ENCODE assay signal across 37 mouse cellular contexts in genomic region chr6:121517726-121518125, GRCm38 (mm10). TPM values are rescaled to one million over a fixed set of nuclear protein-coding genes. Genes with fewer than 3 reads are reported as not detected.
"Had no signal": no experiment of that assay in that cellular context is flagged by ENCODE, and none has a peak within 500 bp of the region (broad histone marks: within the 10 kb centered on the region; RNA-seq: fewer than 3 reads in every experiment).

No protein-coding gene starts in this region.

- H3K27ac ChIP-seq: limb, embryonic 10.5 days; limb, embryonic 12.5 days; limb, embryonic 13.5 days; limb, embryonic 15.5 days; liver, embryonic 12.5 days; liver, embryonic 13.5 days; liver, embryonic 14.5 days; liver, embryonic 15.5 days; lung, embryonic 15.5 days; macrophage; midbrain, embryonic 10.5 days; midbrain, embryonic 12.5 days; midbrain, embryonic 13.5 days; midbrain, embryonic 15.5 days had no signal

- H3K9me3 ChIP-seq: limb, embryonic 10.5 days; limb, embryonic 12.5 days; limb, embryonic 13.5 days; limb, embryonic 15.5 days; liver, embryonic 12.5 days; liver, embryonic 13.5 days; liver, embryonic 15.5 days; lung, embryonic 15.5 days; megakaryocyte, embryonic 14.5 days; midbrain, embryonic 10.5 days; midbrain, embryonic 12.5 days; midbrain, embryonic 13.5 days; midbrain, embryonic 15.5 days had no signal

- H3K9ac ChIP-seq: limb, embryonic 12.5 days; limb, embryonic 13.5 days; limb, embryonic 15.5 days; liver, embryonic 12.5 days; liver, embryonic 13.5 days; liver, embryonic 14.5 days; liver, embryonic 15.5 days; liver, postnatal 0 days; lung, embryonic 14.5 days; lung, embryonic 15.5 days; midbrain, embryonic 12.5 days; midbrain, embryonic 13.5 days; midbrain, embryonic 15.5 days had no signal

- H3K36me3 ChIP-seq: limb, embryonic 10.5 days; limb, embryonic 12.5 days; limb, embryonic 13.5 days; limb, embryonic 15.5 days; liver, embryonic 12.5 days; liver, embryonic 13.5 days; liver, embryonic 15.5 days; lung, embryonic 15.5 days; midbrain, embryonic 10.5 days; midbrain, embryonic 12.5 days; midbrain, embryonic 13.5 days; midbrain, embryonic 15.5 days had no signal

- DNase-seq: left cerebral cortex, postnatal 4 days; liver; liver, embryonic 13.5 days; liver, postnatal 0 days; lung, adult 18-20 months; lung, adult 2 months; lung, embryonic 14.5 days; lung, postnatal 10 days; lung, postnatal 14 days; lung, postnatal 36 days; midbrain, embryonic 14.5 days had no signal

- ATAC-seq: liver, embryonic 12.5 days; liver, postnatal 0 days; lung, postnatal 0 days; midbrain, embryonic 13.5 days; midbrain, embryonic 15.5 days; midbrain, embryonic 16.5 days had no signal

- H3K27me3 ChIP-seq: limb, embryonic 12.5 days; limb, embryonic 13.5 days; limb, embryonic 15.5 days; liver, embryonic 12.5 days; liver, embryonic 13.5 days; liver, embryonic 15.5 days; lung, embryonic 15.5 days; megakaryocyte, embryonic 14.5 days; midbrain, embryonic 12.5 days; midbrain, embryonic 13.5 days; midbrain, embryonic 15.5 days had no signal

- H3K4me1 ChIP-seq: limb, embryonic 10.5 days; limb, embryonic 12.5 days; limb, embryonic 13.5 days; limb, embryonic 15.5 days; liver, embryonic 12.5 days; liver, embryonic 13.5 days; liver, embryonic 15.5 days; lung, embryonic 15.5 days; megakaryocyte, embryonic 14.5 days; midbrain, embryonic 10.5 days; midbrain, embryonic 12.5 days; midbrain, embryonic 13.5 days; midbrain, embryonic 15.5 days had no signal

- H3K4me2 ChIP-seq: limb, embryonic 12.5 days; limb, embryonic 13.5 days; limb, embryonic 15.5 days; liver, embryonic 11.5 days; liver, embryonic 12.5 days; liver, embryonic 13.5 days; liver, embryonic 15.5 days; lung, embryonic 14.5 days; lung, embryonic 15.5 days; midbrain, embryonic 11.5 days; midbrain, embryonic 12.5 days; midbrain, embryonic 13.5 days; midbrain, embryonic 15.5 days had no signal

- H3K4me3 ChIP-seq: limb, embryonic 10.5 days; limb, embryonic 12.5 days; limb, embryonic 13.5 days; limb, embryonic 15.5 days; liver, embryonic 12.5 days; liver, embryonic 13.5 days; liver, embryonic 15.5 days; lung, embryonic 15.5 days; megakaryocyte, embryonic 14.5 days; midbrain, embryonic 10.5 days; midbrain, embryonic 12.5 days; midbrain, embryonic 13.5 days; midbrain, embryonic 15.5 days; myocyte had no signal

RNA-seq across cellular contexts. Expression of gene Iqsec3, which starts 44.2 kb away (rescaled TPM):
- total RNA-seq: liver, adult 2 months; megakaryocyte progenitor cell, adult 5-6 weeks; megakaryocyte, adult 5-6 weeks; megakaryocyte-erythroid progenitor cell, adult 5-6 weeks; monocyte, adult 5-6 weeks had no signal
- polyA plus RNA-seq: liver, adult 2 months; liver, embryonic 12.5 days; liver, embryonic 13.5 days; liver, embryonic 15.5 days; liver, embryonic 16.5 days; liver, postnatal 0 days; lung, embryonic 14.5 days; lung, embryonic 16.5 days; lung, postnatal 0 days; macrophage had no signal
